Mouse (Mus musculus) limb, embryonic 12.5 days (tissue): ENCODE results near the gene Phldb1. TPM values are rescaled to one million over a fixed set of nuclear protein-coding genes. Genes with fewer than 3 reads are reported as not detected.
A peak's percentile ranks its signal among the peaks of the same experiment; 100 is the strongest.

Experiments used
- ATAC-seq: fragments of 200-750 bp; cut with Nextera tagmentation; 2 replicates; pipeline ENCODE4 v1.8.0; 2017; ENCODE audit warnings: low read depth, moderate TSS enrichment; ENCODE audit not compliant: insufficient number of reproducible peaks, insufficient read depth, low FRiP score, low TSS enrichment
- H3K27ac ChIP-seq: fragments of 300-500 bp; sonication (generic); 2 replicates; pipeline ENCODE4 v1.5.1; 2016; ENCODE audit warnings: mild to moderate bottlenecking, moderate library complexity
- H3K27me3 ChIP-seq: fragments of 300-500 bp; sonication (generic); 2 replicates; pipeline ENCODE4 v1.6.1; 2016; ENCODE audit warnings: mild to moderate bottlenecking, moderate library complexity
- H3K36me3 ChIP-seq: fragments of 300-500 bp; sonication (generic); 2 replicates; pipeline ENCODE4 v1.6.1; 2016; ENCODE audit warnings: mild to moderate bottlenecking, moderate library complexity
- H3K4me1 ChIP-seq: fragments of 300-500 bp; sonication (generic); replicated peaks from 2 replicates; pipeline ENCODE4 v1.6.1; 2016
- H3K4me2 ChIP-seq: fragments of 300-500 bp; sonication (generic); 2 replicates; pipeline ENCODE4 v1.6.1; 2016; ENCODE audit warnings: mild to moderate bottlenecking, moderate library complexity
- H3K4me3 ChIP-seq: fragments of 300-500 bp; sonication (generic); replicated peaks from 2 replicates; pipeline ENCODE4 v1.5.1; 2016; ENCODE audit warnings: mild to moderate bottlenecking
- H3K9ac ChIP-seq: fragments of 300-500 bp; sonication (generic); replicated peaks from 2 replicates; pipeline ENCODE4 v1.6.1; 2016; ENCODE audit warnings: mild to moderate bottlenecking, moderate library complexity
- H3K9me3 ChIP-seq: fragments of 300-500 bp; sonication (generic); 2 replicates; pipeline ENCODE4 v1.6.1; 2016; ENCODE audit warnings: mild to moderate bottlenecking, moderate library complexity
- WGBS: fragments of 180-500 bp; shearing (Covaris S2); methylation state at CpG from one replicate; pipeline ENCODE4 v1.1.7; 2016; 5-methylcytosine and 5-hydroxymethylcytosine counted together
- polyA plus RNA-seq: library from polyadenylated mRNA; unstranded; fragments of >200 nt; fragmentation: Nextera tagmentation; extraction: Ambion mirVana; gene quantifications from 2 replicates; pipeline ENCODE4 v1.2.1, GENCODE M21; 2016

Phldb1 gene
- polyA plus RNA-seq, 1 experiment from 2014 or later: 60.4 TPM

DNA sequence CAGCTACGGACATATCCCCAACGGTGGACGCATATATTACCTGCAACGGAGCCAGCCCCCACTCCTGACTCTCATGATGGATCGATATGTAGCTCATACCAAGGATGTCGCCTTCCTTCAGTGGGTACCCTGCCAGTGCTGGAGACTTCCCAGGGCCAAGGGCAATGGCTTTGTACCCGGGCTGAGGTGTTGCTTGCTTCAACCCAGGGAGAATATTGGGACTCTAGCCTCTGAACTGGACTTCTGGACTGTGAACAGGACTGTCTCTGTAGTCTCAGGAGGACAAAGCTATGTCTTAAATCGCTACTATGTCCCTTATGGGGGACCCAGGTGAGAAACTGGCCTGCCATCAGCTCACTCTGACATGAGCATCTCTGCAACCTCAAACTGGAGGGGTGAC, 52.0 kb downstream of the Phldb1 start:
- Histone ChIP-seq H3K4me2 (no peak overlapping the region), H3K36me3 (peaks cover 19% of the 10 kb centered on the region), H3K9ac (no peak overlapping the region), H3K4me3 (no peak overlapping the region), H3K4me1 (0 out of 2 replicates have a peak, but pooled peaks cover 3% of the 10 kb centered on the region), H3K9me3 (no peaks in the 10 kb centered on the region), H3K27ac (no peak overlapping the region), H3K27me3 (no peaks in the 10 kb centered on the region)
- ATAC-seq: no peak
- WGBS: 87% methylated on average over 8 of the region's 8 CpGs

DNA sequence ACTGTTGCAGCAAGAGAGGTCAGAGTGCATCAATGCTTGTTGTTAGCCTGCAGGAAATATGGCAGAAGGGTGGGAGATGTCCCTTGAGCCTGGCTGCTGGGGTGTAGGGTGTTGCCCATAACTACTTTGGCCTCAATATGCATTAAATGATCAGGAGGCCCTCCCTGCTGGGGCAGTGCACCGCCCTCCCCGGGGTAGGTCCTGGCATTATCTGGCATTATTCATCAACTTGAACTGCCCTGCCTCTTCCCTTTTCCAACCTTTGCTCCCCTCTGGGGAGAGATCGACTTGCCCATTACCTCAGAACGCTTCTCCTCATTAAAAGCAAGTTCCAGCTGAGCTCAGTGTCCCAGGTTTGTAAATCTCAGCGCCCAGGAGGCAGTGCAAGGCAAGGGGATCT, 55.4 kb downstream of the Phldb1 start:
- 70% methylated on average over 5 of the region's 5 CpGs for WGBS
- no peak for ATAC-seq
- Histone ChIP-seq H3K9ac (no peak overlapping the region), H3K4me2 (no peak overlapping the region), H3K9me3 (no peaks in the 10 kb centered on the region), H3K27ac (no peak overlapping the region), H3K27me3 (no peaks in the 10 kb centered on the region), H3K4me3 (no peak overlapping the region), H3K4me1 (no peaks in the 10 kb centered on the region), H3K36me3 (no peaks in the 10 kb centered on the region; the same call in 1 of the 2 replicates)

- Histone ChIP-seq H3K4me1 (no peaks in the 10 kb centered on the region), H3K27me3 (no peaks in the 10 kb centered on the region), H3K27ac (no peak overlapping the region), H3K36me3 (no peaks in the 10 kb centered on the region), H3K4me2 (no peak overlapping the region), H3K9me3 (no peaks in the 10 kb centered on the region), H3K4me3 (no peak overlapping the region), H3K9ac (no peak overlapping the region)
- no peak for ATAC-seq
- WGBS: 87% methylated on average over 2 of the region's 2 CpGs
Measured at GRCm38 (mm10) chr9:44678288-44678871, 56.6 kb downstream of the Phldb1 start.

GRCm38 (mm10) chr9:44673005-44673404, 62.0 kb downstream of the Phldb1 start, which contains the start of gene Treh:
Treh (plus strand) TSS chr9:44673233.
- Histone ChIP-seq H3K27me3 (no peaks in the 10 kb centered on the region), H3K4me2 (no peak within 1 kb of the TSS), H3K36me3 (no peaks in the 10 kb centered on the region), H3K9me3 (no peaks in the 10 kb centered on the region), H3K27ac (no peak within 1 kb of the TSS), H3K4me3 (no peak within 1 kb of the TSS), H3K9ac (no peak within 1 kb of the TSS), H3K4me1 (no peaks in the 10 kb centered on the region)
- no peak for ATAC-seq
- 79% methylated on average over 3 of the region's 3 CpGs for WGBS

DNA sequence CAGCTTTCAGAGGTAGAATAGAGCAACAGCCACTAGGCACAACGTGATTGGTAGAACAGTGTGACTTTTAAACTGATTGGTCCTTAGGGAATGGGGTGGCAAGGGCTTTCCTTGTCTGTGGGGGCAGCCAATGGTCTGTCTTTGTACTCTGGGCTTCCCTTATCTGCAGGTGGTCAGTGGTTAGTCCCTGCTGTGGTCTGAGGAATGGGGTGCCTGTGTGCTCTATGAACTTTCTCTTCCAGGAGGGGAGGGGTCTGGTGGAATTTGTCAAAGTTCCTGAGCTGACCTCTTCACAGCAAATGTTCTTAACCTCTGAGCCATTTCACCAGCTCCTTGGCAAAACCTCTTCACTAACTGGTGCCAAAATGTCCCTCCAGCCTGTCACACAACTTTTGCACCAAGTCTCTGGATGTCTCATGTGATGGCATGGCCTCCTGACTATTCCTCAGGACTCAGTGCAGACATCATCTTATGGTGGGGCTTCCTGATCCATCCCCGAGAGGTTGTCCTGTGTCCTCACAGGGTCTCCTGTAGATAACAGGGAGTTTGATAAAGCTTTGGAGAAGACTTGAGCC, 62.6 kb downstream of the Phldb1 start:
- 63% methylated on average over 2 of the region's 2 CpGs for WGBS
- Histone ChIP-seq H3K4me1 (no peaks in the 10 kb centered on the region), H3K36me3 (no peaks in the 10 kb centered on the region), H3K4me2 (no peak overlapping the region), H3K27ac (no peak overlapping the region), H3K4me3 (no peak overlapping the region), H3K27me3 (no peaks in the 10 kb centered on the region), H3K9me3 (no peaks in the 10 kb centered on the region), H3K9ac (no peak overlapping the region)
- ATAC-seq: no peak

DNA sequence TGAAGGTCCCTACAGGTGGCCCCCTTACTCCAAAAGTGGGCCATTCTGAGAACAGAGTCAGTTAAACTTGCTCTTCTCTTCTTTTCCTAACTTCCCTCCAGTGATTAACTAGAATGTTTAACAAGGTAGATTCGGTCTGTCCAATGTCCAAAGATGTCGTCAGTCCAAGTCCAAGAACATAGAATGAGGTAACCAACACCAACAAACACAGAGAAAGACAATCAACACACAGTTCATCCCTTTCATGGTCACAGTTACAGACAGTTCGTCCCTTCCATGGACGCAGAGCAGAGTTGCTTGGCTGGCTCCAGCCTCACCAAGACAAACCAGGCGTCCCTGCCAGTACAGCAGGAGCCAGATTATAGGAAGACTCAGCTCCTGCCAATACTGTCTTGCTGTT, 63.6 kb downstream of the Phldb1 start:
- WGBS: 91% methylated on average over 5 of the region's 5 CpGs
- no peaks in the 10 kb centered on the region for H3K4me1 ChIP-seq
- no peak overlapping the region for H3K9ac ChIP-seq
- ATAC-seq: no peak
- H3K4me3 ChIP-seq: no peak overlapping the region
- H3K9me3 ChIP-seq: no peaks in the 10 kb centered on the region
- H3K4me2 ChIP-seq: no peak overlapping the region
- no peaks in the 10 kb centered on the region for H3K36me3 ChIP-seq
- no peak overlapping the region for H3K27ac ChIP-seq
- no peaks in the 10 kb centered on the region for H3K27me3 ChIP-seq

DNA sequence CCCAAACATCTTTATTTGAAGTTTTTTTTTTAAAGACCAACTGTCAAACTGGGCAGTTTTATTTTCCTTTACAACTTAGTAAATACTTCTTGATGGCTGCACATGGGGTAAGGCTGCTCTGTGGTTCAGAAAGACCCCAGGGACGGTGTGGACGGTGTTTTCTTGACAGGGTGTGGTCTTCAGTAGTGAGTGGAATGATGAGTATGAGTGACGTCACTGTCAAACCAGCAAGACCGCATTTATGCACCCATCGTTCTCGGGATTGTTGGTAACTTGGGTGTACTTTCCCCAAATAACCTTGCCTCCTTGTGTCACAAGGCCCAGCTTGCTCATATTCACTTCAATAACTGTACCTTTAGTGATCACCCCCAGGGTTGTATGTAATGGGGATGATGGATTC, 71.3 kb downstream of the Phldb1 start:
- ATAC-seq: no peak
- Histone ChIP-seq H3K9me3 (no peaks in the 10 kb centered on the region), H3K4me2 (no peak overlapping the region), H3K36me3 (no peaks in the 10 kb centered on the region), H3K4me1 (no peaks in the 10 kb centered on the region), H3K4me3 (no peak overlapping the region), H3K27me3 (no peaks in the 10 kb centered on the region), H3K27ac (no peak overlapping the region), H3K9ac (no peak overlapping the region)
- 84% methylated on average over 6 of the region's 6 CpGs for WGBS

- Histone ChIP-seq H3K4me1 (0 out of 2 replicates have a peak, but pooled peaks cover 6% of the 10 kb centered on the region), H3K4me3 (peak overlapping the region; percentile 20), H3K36me3 (no peaks in the 10 kb centered on the region), H3K4me2 (peak overlapping the region; percentile 45), H3K9me3 (no peaks in the 10 kb centered on the region), H3K27ac (no peak overlapping the region), H3K9ac (no peak overlapping the region; the same call in 1 of the 2 replicates), H3K27me3 (no peaks in the 10 kb centered on the region)
- ATAC-seq: no peak
- WGBS: 25% methylated on average over 26 of the region's 26 CpGs
Measured at GRCm38 (mm10) chr9:44655098-44656066, 79.6 kb downstream of the Phldb1 start.

DNA sequence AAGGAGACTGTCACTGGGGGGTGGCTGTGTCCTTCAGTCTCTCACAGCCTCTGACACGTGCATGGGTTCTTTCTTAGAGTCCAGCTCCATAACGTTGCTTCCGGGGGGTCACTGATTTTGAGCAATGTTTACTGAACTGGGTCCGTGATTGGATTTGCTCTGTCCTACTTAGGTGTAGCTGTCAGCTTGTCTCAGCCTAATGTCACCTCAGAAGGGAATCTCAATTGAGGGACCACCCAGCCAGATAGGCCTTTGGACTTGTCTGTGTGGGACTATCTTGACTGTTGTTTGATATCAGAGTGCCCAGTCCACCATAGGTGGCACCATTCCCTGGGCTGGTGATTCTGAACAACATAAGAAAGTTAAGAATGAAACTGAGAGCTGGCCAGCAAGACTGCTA, 81.1 kb downstream of the Phldb1 start:
- Histone ChIP-seq H3K27me3 (0 out of 2 replicates have a peak, but pooled peaks cover 5% of the 10 kb centered on the region), H3K4me3 (no peak overlapping the region), H3K9ac (no peak overlapping the region), H3K27ac (no peak overlapping the region), H3K4me1 (0 out of 2 replicates have a peak, but pooled peaks cover 6% of the 10 kb centered on the region), H3K4me2 (no peak overlapping the region), H3K36me3 (no peaks in the 10 kb centered on the region), H3K9me3 (no peaks in the 10 kb centered on the region)
- WGBS: 70% methylated on average over 4 of the region's 4 CpGs
- ATAC-seq: no peak

DNA sequence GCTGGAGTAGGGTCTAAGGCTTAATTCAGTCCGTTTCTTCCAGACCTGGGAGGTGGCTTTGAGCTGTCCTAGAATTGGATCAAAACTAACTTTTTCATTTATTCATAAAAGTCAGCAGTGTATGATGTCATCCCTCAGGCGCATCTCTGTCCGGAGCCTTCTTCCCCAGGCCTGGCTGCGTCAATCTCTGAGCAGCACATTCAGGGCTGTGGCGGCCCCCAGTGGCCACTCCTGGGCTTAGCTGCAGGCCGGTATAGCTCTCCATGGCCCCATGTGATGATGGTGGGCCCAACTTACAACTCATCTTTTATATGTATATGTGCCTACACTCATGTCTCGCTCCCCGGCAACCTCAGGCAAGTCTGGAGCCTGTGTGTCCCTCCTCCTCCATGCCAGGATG, 83.0 kb downstream of the Phldb1 start:
- ATAC-seq: no peak
- 0 out of 2 replicates have a peak, but pooled peaks cover 5% of the 10 kb centered on the region for H3K27me3 ChIP-seq

DNA sequence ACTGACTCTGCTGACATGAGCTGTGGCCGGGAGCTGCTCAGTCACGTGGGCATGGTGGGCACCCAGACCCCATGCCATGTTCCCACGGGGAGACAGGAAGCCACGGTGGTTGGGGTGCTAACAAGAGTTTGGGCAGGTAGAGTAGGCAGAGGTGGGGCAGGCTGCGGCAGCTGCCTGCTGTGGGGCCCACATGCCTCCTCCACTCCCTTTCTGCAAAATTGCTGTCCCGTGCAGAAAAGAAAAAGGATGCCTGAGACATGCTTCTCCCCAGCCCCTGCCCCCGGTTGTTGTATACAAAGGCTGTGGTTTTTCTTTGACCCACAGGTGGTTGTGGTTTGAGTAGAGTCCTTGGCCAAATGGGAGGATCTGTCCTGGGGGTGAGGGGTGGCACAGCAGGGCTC, 86.1 kb downstream of the Phldb1 start:
- Histone ChIP-seq H3K4me2 (no peak overlapping the region), H3K4me3 (no peak overlapping the region), H3K9me3 (no peaks in the 10 kb centered on the region), H3K4me1 (no peaks in the 10 kb centered on the region), H3K27me3 (0 out of 2 replicates have a peak, but pooled peaks cover 5% of the 10 kb centered on the region), H3K36me3 (no peaks in the 10 kb centered on the region), H3K9ac (no peak overlapping the region), H3K27ac (no peak overlapping the region)
- no peak for ATAC-seq
- 81% methylated on average over 7 of the region's 7 CpGs for WGBS

More for the DNA sequence above, 83.0 kb downstream of the Phldb1 start:
- no peak overlapping the region for H3K4me3 ChIP-seq
- no peaks in the 10 kb centered on the region for H3K9me3 ChIP-seq
- no peaks in the 10 kb centered on the region for H3K36me3 ChIP-seq
- H3K27ac ChIP-seq: no peak overlapping the region
- H3K9ac ChIP-seq: no peak overlapping the region
- 12% methylated on average over 8 of the region's 8 CpGs for WGBS
- H3K4me1 ChIP-seq: 0 out of 2 replicates have a peak, but pooled peaks cover 6% of the 10 kb centered on the region
- no peak overlapping the region for H3K4me2 ChIP-seq
